Mouse (Mus musculus): ENCODE measurements around the gene Sorcs3. TPM values are rescaled to one million over a fixed set of nuclear protein-coding genes. Genes with fewer than 3 reads are reported as not detected.

The Sorcs3 gene
- polyA plus RNA-seq, 1 experiment: 0.03 TPM

- TF ChIP-seq CTCF (IDR thresholded peaks at IDR 0.05; ENCODE audit: extremely low read depth, insufficient read length, insufficient replicate concordance, low read depth, low read length) (no peak), POLR2A (IDR thresholded peaks at IDR 0.05; ENCODE audit: low read depth, low read length) (no peak)
- no peak overlapping the region for H3K27ac ChIP-seq (ENCODE audit: insufficient read depth, low read depth, low read length)
- H3K4me1 ChIP-seq (ENCODE audit: control insufficient read depth, insufficient read depth, insufficient read length, low read length): no peaks in the 10 kb centered on the region
- H3K36me3 ChIP-seq (ENCODE audit: control insufficient read depth, insufficient read depth, low read length): no peaks in the 10 kb centered on the region
- no peak overlapping the region for H3K4me3 ChIP-seq (ENCODE audit: low read depth, low read length)
- no peaks in the 10 kb centered on the region for H3K27me3 ChIP-seq (ENCODE audit: control insufficient read depth, insufficient read depth, low read length)
- WGBS: 81% methylated on average over 4 of the region's 4 CpGs
Measured at GRCm38 (mm10) chr19:48342770-48343169, 136.9 kb downstream of the Sorcs3 start.

DNA sequence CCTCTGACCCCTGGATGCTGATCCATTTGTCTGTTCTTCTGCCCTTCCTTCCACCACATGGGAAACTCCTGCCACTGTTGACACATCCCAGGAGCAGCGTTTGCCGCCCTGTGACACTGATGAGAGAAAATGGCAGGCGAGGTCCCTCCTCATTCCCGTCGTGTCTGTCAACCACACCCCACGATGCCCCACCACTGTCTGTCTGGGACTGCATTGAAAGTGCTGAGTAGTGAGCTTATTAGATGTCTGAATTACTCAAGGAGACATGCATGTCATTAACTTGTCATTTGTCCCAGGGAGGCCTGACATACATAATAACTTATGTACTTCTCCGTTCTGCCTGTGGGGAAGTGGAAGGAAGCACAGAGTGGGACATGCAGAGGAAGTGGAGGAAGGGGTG lies 137.6 kb downstream of the Sorcs3 start:
- Histone ChIP-seq H3K36me3 (ENCODE audit: control insufficient read depth, insufficient read depth, low read length) (no peaks in the 10 kb centered on the region), H3K4me3 (ENCODE audit: low read depth, low read length) (no peak overlapping the region), H3K27me3 (ENCODE audit: control insufficient read depth, insufficient read depth, low read length) (no peaks in the 10 kb centered on the region), H3K4me1 (ENCODE audit: control insufficient read depth, insufficient read depth, insufficient read length, low read length) (no peaks in the 10 kb centered on the region), H3K27ac (ENCODE audit: insufficient read depth, low read depth, low read length) (no peak overlapping the region)
- WGBS: 62% methylated on average over 7 of the region's 7 CpGs
- TF ChIP-seq POLR2A (IDR thresholded peaks at IDR 0.05; ENCODE audit: low read depth, low read length): no peak

- H3K4me1 ChIP-seq (ENCODE audit: control insufficient read depth, insufficient read depth, insufficient read length, low read length): no peaks in the 10 kb centered on the region
- WGBS: 65% methylated on average over 5 of the region's 5 CpGs
- H3K27ac ChIP-seq (ENCODE audit: insufficient read depth, low read depth, low read length): no peak overlapping the region
- no peaks in the 10 kb centered on the region for H3K36me3 ChIP-seq (ENCODE audit: control insufficient read depth, insufficient read depth, low read length)
- H3K4me3 ChIP-seq (ENCODE audit: low read depth, low read length): no peak overlapping the region
- no peak for TF ChIP-seq POLR2A (IDR thresholded peaks at IDR 0.05; ENCODE audit: low read depth, low read length)
- H3K27me3 ChIP-seq (ENCODE audit: control insufficient read depth, insufficient read depth, low read length): no peaks in the 10 kb centered on the region
Measured at GRCm38 (mm10) chr19:48347116-48347515, 141.3 kb downstream of the Sorcs3 start.

GRCm38 (mm10) chr19:48356806-48357205 lies 151.0 kb downstream of the Sorcs3 start:
- H3K4me3 ChIP-seq (ENCODE audit: low read depth, low read length): no peak overlapping the region
- no peaks in the 10 kb centered on the region for H3K27me3 ChIP-seq (ENCODE audit: control insufficient read depth, insufficient read depth, low read length)
- 58% methylated on average over 2 of the region's 2 CpGs for WGBS
- no peaks in the 10 kb centered on the region for H3K36me3 ChIP-seq (ENCODE audit: control insufficient read depth, insufficient read depth, low read length)
- H3K27ac ChIP-seq (ENCODE audit: insufficient read depth, low read depth, low read length): no peak overlapping the region
- TF ChIP-seq CTCF (IDR thresholded peaks at IDR 0.05; ENCODE audit: extremely low read depth, insufficient read length, insufficient replicate concordance, low read depth, low read length): no peak
- no peak for TF ChIP-seq POLR2A (IDR thresholded peaks at IDR 0.05; ENCODE audit: low read depth, low read length)
- no peaks in the 10 kb centered on the region for H3K4me1 ChIP-seq (ENCODE audit: control insufficient read depth, insufficient read depth, insufficient read length, low read length)

DNA sequence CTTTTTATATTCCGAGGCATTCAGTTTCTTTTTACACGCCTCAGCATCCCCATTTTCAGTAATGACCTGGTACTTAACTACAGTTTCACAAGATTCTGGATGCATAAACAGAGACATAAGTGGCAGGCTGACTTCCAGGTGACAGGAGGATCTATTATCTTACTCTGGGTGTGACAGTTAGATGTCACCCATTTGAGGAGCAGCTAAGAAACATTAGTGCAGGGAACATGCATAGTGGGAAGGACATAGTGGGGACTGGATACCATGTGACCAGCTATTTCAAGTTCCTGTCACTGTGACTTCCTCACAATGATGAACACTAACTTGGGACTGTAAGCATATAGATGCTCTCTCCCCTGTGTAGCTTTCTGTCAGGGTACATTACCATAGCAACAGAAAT lies 156.3 kb downstream of the Sorcs3 start:
- WGBS: 91% methylated on average over 2 of the region's 2 CpGs
- no peak for TF ChIP-seq CTCF (IDR thresholded peaks at IDR 0.05; ENCODE audit: extremely low read depth, insufficient read length, insufficient replicate concordance, low read depth, low read length)
- TF ChIP-seq POLR2A (IDR thresholded peaks at IDR 0.05; ENCODE audit: low read depth, low read length): no peak

GRCm38 (mm10) chr19:48368056-48368455 lies 162.2 kb downstream of the Sorcs3 start:
- WGBS: 50% methylated on average over 10 of the region's 10 CpGs
- no peak for TF ChIP-seq CTCF (IDR thresholded peaks at IDR 0.05; ENCODE audit: extremely low read depth, insufficient read length, insufficient replicate concordance, low read depth, low read length)
- no peak for TF ChIP-seq POLR2A (IDR thresholded peaks at IDR 0.05; ENCODE audit: low read depth, low read length)
- H3K27ac ChIP-seq (ENCODE audit: insufficient read depth, low read depth, low read length): no peak overlapping the region
- H3K4me1 ChIP-seq (ENCODE audit: control insufficient read depth, insufficient read depth, insufficient read length, low read length): no peaks in the 10 kb centered on the region
- no peaks in the 10 kb centered on the region for H3K27me3 ChIP-seq (ENCODE audit: control insufficient read depth, insufficient read depth, low read length)
- H3K36me3 ChIP-seq (ENCODE audit: control insufficient read depth, insufficient read depth, low read length): no peaks in the 10 kb centered on the region
- no peak overlapping the region for H3K4me3 ChIP-seq (ENCODE audit: low read depth, low read length)

More for the DNA sequence above, 156.3 kb downstream of the Sorcs3 start:
- H3K27me3 ChIP-seq (ENCODE audit: control insufficient read depth, insufficient read depth, low read length): no peaks in the 10 kb centered on the region
- H3K36me3 ChIP-seq (ENCODE audit: control insufficient read depth, insufficient read depth, low read length): no peaks in the 10 kb centered on the region
- H3K4me1 ChIP-seq (ENCODE audit: control insufficient read depth, insufficient read depth, insufficient read length, low read length): no peaks in the 10 kb centered on the region
- no peak overlapping the region for H3K27ac ChIP-seq (ENCODE audit: insufficient read depth, low read depth, low read length)
- no peak overlapping the region for H3K4me3 ChIP-seq (ENCODE audit: low read depth, low read length)

GRCm38 (mm10) chr19:48371787-48372186 lies 166.0 kb downstream of the Sorcs3 start:
- no peak for TF ChIP-seq POLR2A (IDR thresholded peaks at IDR 0.05; ENCODE audit: low read depth, low read length)
- no peak for TF ChIP-seq CTCF (IDR thresholded peaks at IDR 0.05; ENCODE audit: extremely low read depth, insufficient read length, insufficient replicate concordance, low read depth, low read length)
- Histone ChIP-seq H3K4me1 (ENCODE audit: control insufficient read depth, insufficient read depth, insufficient read length, low read length) (no peaks in the 10 kb centered on the region), H3K27ac (ENCODE audit: insufficient read depth, low read depth, low read length) (no peak overlapping the region), H3K27me3 (ENCODE audit: control insufficient read depth, insufficient read depth, low read length) (no peaks in the 10 kb centered on the region), H3K4me3 (ENCODE audit: low read depth, low read length) (no peak overlapping the region), H3K36me3 (ENCODE audit: control insufficient read depth, insufficient read depth, low read length) (no peaks in the 10 kb centered on the region)
- WGBS: 73% methylated on average over 9 of the region's 9 CpGs

DNA sequence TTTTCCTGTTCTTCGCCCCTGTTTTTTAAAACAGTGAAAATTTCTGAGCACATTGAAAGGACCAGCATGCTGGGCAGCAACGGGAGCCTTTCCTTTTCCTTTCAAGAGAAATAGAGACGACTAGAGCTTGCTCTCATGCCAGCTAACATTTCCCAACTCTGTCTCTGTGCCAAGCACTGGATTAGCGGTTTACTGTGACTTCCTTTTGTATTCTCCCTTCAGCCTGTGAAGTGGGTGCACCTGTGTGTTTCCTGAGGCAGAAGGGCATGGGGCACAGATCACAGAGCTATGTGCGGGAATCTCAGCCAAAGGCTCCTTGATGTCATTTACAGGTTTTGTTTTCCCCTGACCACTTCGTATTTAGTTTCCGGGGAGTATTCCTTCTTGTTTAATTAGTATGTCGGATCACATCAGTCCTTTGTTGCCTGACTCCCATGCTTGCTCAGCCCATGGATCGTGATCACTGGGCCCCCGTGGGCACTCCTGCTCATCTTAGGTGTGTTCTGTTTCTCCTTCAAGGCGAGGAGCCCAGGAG lies 172.2 kb downstream of the Sorcs3 start:
- Histone ChIP-seq H3K36me3 (ENCODE audit: control insufficient read depth, insufficient read depth, low read length) (no peaks in the 10 kb centered on the region), H3K4me3 (ENCODE audit: low read depth, low read length) (no peak overlapping the region), H3K4me1 (ENCODE audit: control insufficient read depth, insufficient read depth, insufficient read length, low read length) (no peaks in the 10 kb centered on the region), H3K27me3 (ENCODE audit: control insufficient read depth, insufficient read depth, low read length) (no peaks in the 10 kb centered on the region), H3K27ac (ENCODE audit: insufficient read depth, low read depth, low read length) (no peak overlapping the region)
- 71% methylated on average over 11 of the region's 11 CpGs for WGBS
- no peak for TF ChIP-seq POLR2A (IDR thresholded peaks at IDR 0.05; ENCODE audit: low read depth, low read length)
- TF ChIP-seq CTCF (IDR thresholded peaks at IDR 0.05; ENCODE audit: extremely low read depth, insufficient read length, insufficient replicate concordance, low read depth, low read length): no peak
